Mouse (Mus musculus): ENCODE data around the gene Sgce. TPM values are rescaled to one million over a fixed set of nuclear protein-coding genes. Genes with fewer than 3 reads are reported as not detected.
"Not testable (repeated sequence)": the region's sequence is repeated elsewhere in the genome, so short reads cannot be mapped to it uniquely, and the experiment has no call there.

Sgce gene
- 57.5 TPM in 2 replicates for polyA plus RNA-seq (2016; fragmentation: Nextera tagmentation; extraction: Ambion mirVana)

GRCm38 (mm10) chr6:4746696-4747439 lies at the start of gene Sgce, which contains the start of gene Peg10:
TSS of gene Sgce (minus strand) at chr6:4747207.
TSS of gene Peg10 (plus strand) at chr6:4747306.
- peak within 1 kb of the TSS; percentile 84 for H3K27ac ChIP-seq
- H3K27me3 ChIP-seq: no peaks in the 10 kb centered on the region
- H3K4me2 ChIP-seq: peak within 1 kb of the TSS; percentile 62
- WGBS: 51% methylated on average over 38 of the region's 38 CpGs
- H3K4me3 ChIP-seq (replicated peaks): peak within 1 kb of the TSS; percentile 49
- H3K9ac ChIP-seq (replicated peaks): peak within 1 kb of the TSS; percentile 76
- H3K9me3 ChIP-seq: peaks cover 29% of the 10 kb centered on the region
- 0 out of 2 replicates have a peak, but pooled peaks cover 4% of the 10 kb centered on the region for H3K36me3 ChIP-seq
- peak; percentile 63 for ATAC-seq (ENCODE audit: insufficient number of reproducible peaks, insufficient read depth, low FRiP score, low TSS enrichment, low read depth)
- H3K4me1 ChIP-seq (replicated peaks): peaks cover 11% of the 10 kb centered on the region; the same call in 1 of the 2 replicates

- Histone ChIP-seq H3K4me3 (replicated peaks) (no peak overlapping the region), H3K9ac (replicated peaks) (no peak overlapping the region), H3K4me1 (replicated peaks) (peaks cover 4% of the 10 kb centered on the region; the same call in 1 of the 2 replicates), H3K27me3 (no peaks in the 10 kb centered on the region), H3K36me3 (no peaks in the 10 kb centered on the region), H3K4me2 (no peak overlapping the region), H3K9me3 (peaks cover 3% of the 10 kb centered on the region; the same call in 1 of the 2 replicates), H3K27ac (no peak overlapping the region)
- 89% methylated on average over 1 of the region's 1 CpGs for WGBS
- no peak for ATAC-seq (ENCODE audit: insufficient number of reproducible peaks, insufficient read depth, low FRiP score, low TSS enrichment, low read depth)
Measured at GRCm38 (mm10) chr6:4796281-4796680, 49.3 kb upstream of the Sgce start.

GRCm38 (mm10) chr6:4762252-4762651 lies 15.2 kb upstream of the Sgce start:
- WGBS: 41% methylated on average over 2 of the region's 2 CpGs
- Histone ChIP-seq H3K4me3 (replicated peaks) (no peak overlapping the region), H3K9ac (replicated peaks) (no peak overlapping the region), H3K4me1 (replicated peaks) (no peaks in the 10 kb centered on the region), H3K27ac (no peak overlapping the region), H3K9me3 (no peaks in the 10 kb centered on the region), H3K27me3 (no peaks in the 10 kb centered on the region), H3K36me3 (peaks cover 3% of the 10 kb centered on the region; the same call in 1 of the 2 replicates), H3K4me2 (no peak overlapping the region)
- peak; percentile 99 for ATAC-seq (ENCODE audit: insufficient number of reproducible peaks, insufficient read depth, low FRiP score, low TSS enrichment, low read depth)

GRCm38 (mm10) chr6:4761415-4762142 lies 14.6 kb upstream of the Sgce start:
- H3K9me3 ChIP-seq; H3K4me1 ChIP-seq (replicated peaks); H3K4me2 ChIP-seq; H3K27ac ChIP-seq; ATAC-seq (ENCODE audit: insufficient number of reproducible peaks, insufficient read depth, low FRiP score, low TSS enrichment, low read depth); H3K27me3 ChIP-seq; H3K9ac ChIP-seq (replicated peaks); H3K4me3 ChIP-seq (replicated peaks): not testable (repeated sequence)
- 40% methylated on average over 3 of the region's 3 CpGs for WGBS
- H3K36me3 ChIP-seq: peaks cover 10% of the 10 kb centered on the region; the same call in 1 of the 2 replicates

GRCm38 (mm10) chr6:4754886-4755285 lies 7.9 kb upstream of the Sgce start:
- no peak overlapping the region for H3K27ac ChIP-seq
- H3K4me2 ChIP-seq: no peak overlapping the region
- no peak for ATAC-seq (ENCODE audit: insufficient number of reproducible peaks, insufficient read depth, low FRiP score, low TSS enrichment, low read depth)
- no peak overlapping the region for H3K9ac ChIP-seq (replicated peaks)
- WGBS: 92% methylated on average over 16 of the region's 16 CpGs
- H3K9me3 ChIP-seq: peaks cover 26% of the 10 kb centered on the region
- H3K36me3 ChIP-seq: peaks cover 37% of the 10 kb centered on the region
- H3K4me3 ChIP-seq (replicated peaks): no peak overlapping the region
- peaks cover 7% of the 10 kb centered on the region; the same call in 1 of the 2 replicates for H3K4me1 ChIP-seq (replicated peaks)
- no peaks in the 10 kb centered on the region for H3K27me3 ChIP-seq

GRCm38 (mm10) chr6:4754286-4754685 lies 7.3 kb upstream of the Sgce start:
- H3K4me1 ChIP-seq (replicated peaks): peaks cover 7% of the 10 kb centered on the region; the same call in 1 of the 2 replicates
- no peak overlapping the region for H3K4me3 ChIP-seq (replicated peaks)
- no peak overlapping the region for H3K9ac ChIP-seq (replicated peaks)
- H3K27ac ChIP-seq: no peak overlapping the region
- 91% methylated on average over 10 of the region's 10 CpGs for WGBS
- ATAC-seq (ENCODE audit: insufficient number of reproducible peaks, insufficient read depth, low FRiP score, low TSS enrichment, low read depth): no peak
- no peaks in the 10 kb centered on the region for H3K27me3 ChIP-seq
- peaks cover 26% of the 10 kb centered on the region for H3K9me3 ChIP-seq
- peaks cover 37% of the 10 kb centered on the region for H3K36me3 ChIP-seq
- no peak overlapping the region for H3K4me2 ChIP-seq

- H3K4me3 ChIP-seq (replicated peaks): no peak overlapping the region
- H3K4me2 ChIP-seq: peak overlapping the region; percentile 16; the same call in 1 of the 2 replicates
Measured at GRCm38 (mm10) chr6:4751355-4751754, 4.3 kb upstream of the Sgce start.

GRCm38 (mm10) chr6:4749091-4749490 lies 2.1 kb upstream of the Sgce start:
- H3K36me3 ChIP-seq: peaks cover 5% of the 10 kb centered on the region
- 52% methylated on average over 22 of the region's 22 CpGs for WGBS
- peaks cover 7% of the 10 kb centered on the region; the same call in 1 of the 2 replicates for H3K4me1 ChIP-seq (replicated peaks)
- H3K9ac ChIP-seq (replicated peaks): no peak overlapping the region
- peak overlapping the region; percentile 49 for H3K4me3 ChIP-seq (replicated peaks)
- peak overlapping the region; percentile 62 for H3K4me2 ChIP-seq
- H3K9me3 ChIP-seq: peaks cover 33% of the 10 kb centered on the region
- no peaks in the 10 kb centered on the region for H3K27me3 ChIP-seq
- peak; percentile 91 for ATAC-seq (ENCODE audit: insufficient number of reproducible peaks, insufficient read depth, low FRiP score, low TSS enrichment, low read depth)
- H3K27ac ChIP-seq: no peak overlapping the region

More at GRCm38 (mm10) chr6:4751355-4751754, 4.3 kb upstream of the Sgce start:
- H3K9ac ChIP-seq (replicated peaks): no peak overlapping the region
- peaks cover 28% of the 10 kb centered on the region for H3K36me3 ChIP-seq
- 33% methylated on average over 4 of the region's 4 CpGs for WGBS
- H3K9me3 ChIP-seq: peaks cover 55% of the 10 kb centered on the region
- H3K27ac ChIP-seq: no peak overlapping the region
- H3K27me3 ChIP-seq: no peaks in the 10 kb centered on the region
- peaks cover 7% of the 10 kb centered on the region; the same call in 1 of the 2 replicates for H3K4me1 ChIP-seq (replicated peaks)
- ATAC-seq (ENCODE audit: insufficient number of reproducible peaks, insufficient read depth, low FRiP score, low TSS enrichment, low read depth): no peak

- Histone ChIP-seq H3K4me3 (replicated peaks) (peak overlapping the region; percentile 49), H3K27me3 (no peaks in the 10 kb centered on the region), H3K9ac (replicated peaks) (peak overlapping the region; percentile 53), H3K27ac (peak overlapping the region; percentile 77), H3K36me3 (0 out of 2 replicates have a peak, but pooled peaks cover 4% of the 10 kb centered on the region), H3K9me3 (peaks cover 29% of the 10 kb centered on the region), H3K4me1 (replicated peaks) (peaks cover 7% of the 10 kb centered on the region; the same call in 1 of the 2 replicates), H3K4me2 (peak overlapping the region; percentile 62)
- ATAC-seq (ENCODE audit: insufficient number of reproducible peaks, insufficient read depth, low FRiP score, low TSS enrichment, low read depth): peak; percentile 9; the same call in 1 of the 2 replicates
- 46% methylated on average over 15 of the region's 15 CpGs for WGBS
Measured at GRCm38 (mm10) chr6:4748506-4748961, 1.5 kb upstream of the Sgce start.

- peak overlapping the region; percentile 49 for H3K4me3 ChIP-seq (replicated peaks)
- H3K9me3 ChIP-seq: peaks cover 29% of the 10 kb centered on the region
- 55% methylated on average over 71 of the region's 71 CpGs for WGBS
- 0 out of 2 replicates have a peak, but pooled peaks cover 4% of the 10 kb centered on the region for H3K36me3 ChIP-seq
- H3K27ac ChIP-seq: peak overlapping the region; percentile 77
- no peaks in the 10 kb centered on the region for H3K27me3 ChIP-seq
- no peak for ATAC-seq (ENCODE audit: insufficient number of reproducible peaks, insufficient read depth, low FRiP score, low TSS enrichment, low read depth)
- H3K4me2 ChIP-seq: peak overlapping the region; percentile 62
- peak overlapping the region; percentile 53 for H3K9ac ChIP-seq (replicated peaks)
- H3K4me1 ChIP-seq (replicated peaks): peaks cover 7% of the 10 kb centered on the region; the same call in 1 of the 2 replicates
Measured at GRCm38 (mm10) chr6:4747677-4748505, 884 bp upstream of the Sgce start.

All from limb, embryonic 12.5 days (tissue).